Mouse (Mus musculus) embryonic facial prominence, embryonic 10.5 days (tissue): ENCODE measurements around the gene Serpina1a. TPM values are rescaled to one million over a fixed set of nuclear protein-coding genes. Genes with fewer than 3 reads are reported as not detected.
"Not testable (repeated sequence)": the region's sequence is repeated elsewhere in the genome, so short reads cannot be mapped to it uniquely, and the experiment has no call there.

ENCODE experiments used
- DNase-seq: peaks from one replicate; pipeline ENCODE4 v3.0.0-alpha.2; 2017; ENCODE audit warnings: low spot score
- H3K27ac ChIP-seq: fragments of 300-500 bp; sonication (generic); replicated peaks from 2 replicates; pipeline ENCODE4 v1.5.1; 2016; ENCODE audit warnings: mild to moderate bottlenecking
- H3K27me3 ChIP-seq: fragments of 300-500 bp; sonication (generic); replicated peaks from 2 replicates; pipeline ENCODE4 v1.6.1; 2016; ENCODE audit warnings: low read depth, mild to moderate bottlenecking; ENCODE audit not compliant: poor library complexity, severe bottlenecking
- H3K36me3 ChIP-seq: fragments of 300-500 bp; sonication (generic); replicated peaks from 2 replicates; pipeline ENCODE4 v1.6.1; 2016; ENCODE audit warnings: mild to moderate bottlenecking, moderate library complexity
- H3K4me1 ChIP-seq: fragments of 300-500 bp; sonication (generic); 2 replicates; pipeline ENCODE4 v1.6.1; 2016
- H3K4me3 ChIP-seq: fragments of 300-500 bp; sonication (generic); 2 replicates; pipeline ENCODE4 v1.5.1; 2016; ENCODE audit warnings: mild to moderate bottlenecking, moderate library complexity
- H3K9me3 ChIP-seq: fragments of 300-500 bp; sonication (generic); 2 replicates; pipeline ENCODE4 v1.6.1; 2016; ENCODE audit warnings: mild to moderate bottlenecking
- WGBS: fragments of 180-500 bp; shearing (Covaris S2); methylation state at CpG from one replicate; pipeline ENCODE4 v1.1.7; 2016; 5-methylcytosine and 5-hydroxymethylcytosine counted together
- polyA plus RNA-seq: library from polyadenylated mRNA; unstranded; fragments of >200 nt; fragmentation: Nextera tagmentation; extraction: Ambion mirVana; gene quantifications from 2 replicates; pipeline ENCODE4 v1.2.1, GENCODE M21; 2016

Gene Serpina1a
- polyA plus RNA-seq = not detected in 2 replicates

- H3K9me3 ChIP-seq = peaks cover 28% of the 10 kb centered on the region
- not testable (repeated sequence) for H3K27ac ChIP-seq, H3K4me1 ChIP-seq, H3K27me3 ChIP-seq, H3K4me3 ChIP-seq, DNase-seq, H3K36me3 ChIP-seq
- WGBS = 87% methylated on average over 9 of the region's 9 CpGs
Measured at GRCm38 (mm10) chr12:103863101-103863974, at the start of gene Serpina1a. TSS of gene Serpina1a (minus strand) at chr12:103863562.

- H3K36me3 ChIP-seq, H3K27me3 ChIP-seq, H3K4me1 ChIP-seq, DNase-seq, H3K4me3 ChIP-seq, H3K27ac ChIP-seq: not testable (repeated sequence)
- peaks cover 13% of the 10 kb centered on the region; the same call in 1 of the 2 replicates for H3K9me3 ChIP-seq
- WGBS = 91% methylated on average over 13 of the region's 16 CpGs
Measured at GRCm38 (mm10) chr12:103909181-103909580, 45.8 kb upstream of the Serpina1a start.

- not testable (repeated sequence) for H3K27ac ChIP-seq, H3K4me1 ChIP-seq, DNase-seq, H3K4me3 ChIP-seq, H3K27me3 ChIP-seq, H3K36me3 ChIP-seq
- WGBS = 42% methylated on average over 1 of the region's 1 CpGs
- peaks cover 14% of the 10 kb centered on the region; the same call in 1 of the 2 replicates for H3K9me3 ChIP-seq
Measured at GRCm38 (mm10) chr12:103907746-103908145, 44.4 kb upstream of the Serpina1a start.

- H3K36me3 ChIP-seq, DNase-seq, H3K4me1 ChIP-seq, H3K27me3 ChIP-seq, H3K4me3 ChIP-seq, H3K27ac ChIP-seq: not testable (repeated sequence)
- 87% methylated on average over 4 of the region's 4 CpGs for WGBS
- peaks cover 21% of the 10 kb centered on the region; the same call in 1 of the 2 replicates for H3K9me3 ChIP-seq
Measured at GRCm38 (mm10) chr12:103904837-103905340, 41.5 kb upstream of the Serpina1a start, which contains the start of gene Serpina1c. TSS of gene Serpina1c (minus strand) at chr12:103904887.

- not testable (repeated sequence) for H3K27me3 ChIP-seq
- WGBS = 92% methylated on average over 3 of the region's 3 CpGs
Measured at GRCm38 (mm10) chr12:103901929-103902328, 38.6 kb upstream of the Serpina1a start.

GRCm38 (mm10) chr12:103866873-103867272 lies 3.5 kb upstream of the Serpina1a start:
- WGBS = 87% methylated on average over 1 of the region's 1 CpGs
- not testable (repeated sequence) for H3K4me3 ChIP-seq, H3K4me1 ChIP-seq, H3K27ac ChIP-seq, H3K36me3 ChIP-seq, H3K27me3 ChIP-seq, DNase-seq
- H3K9me3 ChIP-seq = peaks cover 26% of the 10 kb centered on the region

More at GRCm38 (mm10) chr12:103901929-103902328, 38.6 kb upstream of the Serpina1a start:
- DNase-seq, H3K4me3 ChIP-seq, H3K36me3 ChIP-seq, H3K4me1 ChIP-seq, H3K27ac ChIP-seq: not testable (repeated sequence)
- H3K9me3 ChIP-seq = peaks cover 20% of the 10 kb centered on the region; the same call in 1 of the 2 replicates

- no peaks in the 10 kb centered on the region for H3K36me3 ChIP-seq
- no peaks in the 10 kb centered on the region for H3K4me1 ChIP-seq
- H3K9me3 ChIP-seq = peaks cover 29% of the 10 kb centered on the region
- no peak overlapping the region for H3K4me3 ChIP-seq
- no peak for DNase-seq
- no peaks in the 10 kb centered on the region for H3K27me3 ChIP-seq
- 65% methylated on average over 3 of the region's 3 CpGs for WGBS
- no peak overlapping the region for H3K27ac ChIP-seq
Measured at GRCm38 (mm10) chr12:103860976-103861375, 2.4 kb downstream of the Serpina1a start.

- not testable (repeated sequence) for H3K27ac ChIP-seq, H3K36me3 ChIP-seq, H3K4me1 ChIP-seq, H3K4me3 ChIP-seq, H3K27me3 ChIP-seq, DNase-seq
- 86% methylated on average over 3 of the region's 4 CpGs for WGBS
- peaks cover 27% of the 10 kb centered on the region for H3K9me3 ChIP-seq
Measured at GRCm38 (mm10) chr12:103860571-103860970, 2.8 kb downstream of the Serpina1a start.

- 78% methylated on average over 3 of the region's 3 CpGs for WGBS
- H3K4me1 ChIP-seq, DNase-seq, H3K27me3 ChIP-seq, H3K27ac ChIP-seq, H3K4me3 ChIP-seq, H3K36me3 ChIP-seq: not testable (repeated sequence)
- peaks cover 22% of the 10 kb centered on the region for H3K9me3 ChIP-seq
Measured at GRCm38 (mm10) chr12:103859584-103859983, 3.8 kb downstream of the Serpina1a start.

GRCm38 (mm10) chr12:103853032-103853431 lies 10.3 kb downstream of the Serpina1a start:
- peaks cover 21% of the 10 kb centered on the region for H3K9me3 ChIP-seq
- WGBS = 83% methylated on average over 2 of the region's 2 CpGs
- not testable (repeated sequence) for H3K36me3 ChIP-seq, H3K27me3 ChIP-seq, H3K27ac ChIP-seq, H3K4me3 ChIP-seq, H3K4me1 ChIP-seq, DNase-seq

- H3K27me3 ChIP-seq, H3K4me3 ChIP-seq, H3K27ac ChIP-seq, H3K4me1 ChIP-seq, H3K36me3 ChIP-seq, DNase-seq: not testable (repeated sequence)
- 81% methylated on average over 4 of the region's 4 CpGs for WGBS
- H3K9me3 ChIP-seq = peaks cover 27% of the 10 kb centered on the region
Measured at GRCm38 (mm10) chr12:103830273-103830672, 33.1 kb downstream of the Serpina1a start, which contains the start of gene Serpina1b. TSS of gene Serpina1b (minus strand) at chr12:103830373.

- DNase-seq, H3K27ac ChIP-seq, H3K4me3 ChIP-seq, H3K36me3 ChIP-seq, H3K27me3 ChIP-seq, H3K4me1 ChIP-seq: not testable (repeated sequence)
- 83% methylated on average over 6 of the region's 6 CpGs for WGBS
- peaks cover 23% of the 10 kb centered on the region for H3K9me3 ChIP-seq
Measured at GRCm38 (mm10) chr12:103827661-103828372, 35.5 kb downstream of the Serpina1a start.
